Mouse (Mus musculus): Measurements from ENCODE around the gene Derl3. TPM values are rescaled to one million over a fixed set of nuclear protein-coding genes. Genes with fewer than 3 reads are reported as not detected.
A peak's percentile ranks its signal among the peaks of the same experiment; 100 is the strongest.

Derl3 gene
- total RNA-seq, 2 experiments from 2014 or later, result 0.89 TPM; not detected in 1

- no peak for ATAC-seq (ENCODE audit: poor library complexity, severe bottlenecking)
These were observed 11.2 kb downstream of the Derl3 start for GRCm38 (mm10) chr10:75904391-75904790.

- ATAC-seq (ENCODE audit: poor library complexity, severe bottlenecking), result no peak
These were observed 13.7 kb downstream of the Derl3 start for GRCm38 (mm10) chr10:75906882-75907281.

- ATAC-seq (ENCODE audit: poor library complexity, severe bottlenecking), result no peak
These were observed 17.5 kb downstream of the Derl3 start for GRCm38 (mm10) chr10:75910698-75911097.

GRCm38 (mm10) chr10:75913013-75913589, 19.9 kb downstream of the Derl3 start:
- ATAC-seq (ENCODE audit: poor library complexity, severe bottlenecking), result no peak

GRCm38 (mm10) chr10:75915557-75915956, 22.3 kb downstream of the Derl3 start:
- ATAC-seq (ENCODE audit: poor library complexity, severe bottlenecking), result no peak

GRCm38 (mm10) chr10:75916840-75917239, 23.6 kb downstream of the Derl3 start:
- ATAC-seq (ENCODE audit: poor library complexity, severe bottlenecking), result no peak

- no peak for ATAC-seq (ENCODE audit: poor library complexity, severe bottlenecking)
These were observed 25.8 kb downstream of the Derl3 start for GRCm38 (mm10) chr10:75919026-75919425.

GRCm38 (mm10) chr10:75921026-75921725, 28.0 kb downstream of the Derl3 start, which contains the start of gene Smarcb1:
Smarcb1 (minus strand) TSS chr10:75921617.
- peak; percentile 87 for ATAC-seq (ENCODE audit: poor library complexity, severe bottlenecking)

- ATAC-seq (ENCODE audit: poor library complexity, severe bottlenecking), result peak; percentile 16; the same call in 1 of the 2 replicates
These were observed 28.7 kb downstream of the Derl3 start for GRCm38 (mm10) chr10:75921726-75922560.

- no peak for ATAC-seq (ENCODE audit: poor library complexity, severe bottlenecking)
These were observed 31.1 kb downstream of the Derl3 start for GRCm38 (mm10) chr10:75924324-75924723.

- no peak for ATAC-seq (ENCODE audit: poor library complexity, severe bottlenecking)
These were observed 33.2 kb downstream of the Derl3 start for GRCm38 (mm10) chr10:75926396-75926795.

- no peak for ATAC-seq (ENCODE audit: poor library complexity, severe bottlenecking)
These were observed 37.1 kb downstream of the Derl3 start for GRCm38 (mm10) chr10:75930304-75930703.

GRCm38 (mm10) chr10:75931311-75931710, 38.1 kb downstream of the Derl3 start:
- no peak for ATAC-seq (ENCODE audit: poor library complexity, severe bottlenecking)

- peak; percentile 26 for ATAC-seq (ENCODE audit: poor library complexity, severe bottlenecking)
These were observed 39.0 kb downstream of the Derl3 start for GRCm38 (mm10) chr10:75932081-75932678.

- no peak for ATAC-seq (ENCODE audit: poor library complexity, severe bottlenecking)
These were observed 39.7 kb downstream of the Derl3 start, which contains the start of gene Chchd10 for GRCm38 (mm10) chr10:75932891-75933290. Chchd10 (plus strand) TSS chr10:75933130.

GRCm38 (mm10) chr10:75934991-75935390, 41.8 kb downstream of the Derl3 start:
- no peak for ATAC-seq (ENCODE audit: poor library complexity, severe bottlenecking)

- peak; percentile 86 for ATAC-seq (ENCODE audit: poor library complexity, severe bottlenecking)
These were observed 42.7 kb downstream of the Derl3 start, which contains the start of gene Mmp11 for GRCm38 (mm10) chr10:75935680-75936541. Mmp11 (minus strand) TSS chr10:75936496.

GRCm38 (mm10) chr10:75936909-75937667, 43.9 kb downstream of the Derl3 start:
- ATAC-seq (ENCODE audit: poor library complexity, severe bottlenecking), result no peak

Measured in megakaryocyte, adult 5-6 weeks (primary cell).